Mouse (Mus musculus) common myeloid progenitor, adult 5-6 weeks (primary cell): ENCODE measurements around the gene Snrpn. TPM values are rescaled to one million over a fixed set of nuclear protein-coding genes. Genes with fewer than 3 reads are reported as not detected.

ENCODE experiments used
- total RNA-seq: library from RNA; stranded (forward); fragments of 200-1000, 187-1606 nt; gene quantifications from 2 replicates; pipeline ENCODE4 v1.2.3, GENCODE M21; 2017

Snrpn gene
- total RNA-seq, 1 experiment from 2014 or later: not detected

Other genes starting within 250 kb of the Snrpn start
- gene Snurf, start 135.2 kb downstream of the Snrpn start, total RNA-seq: not detected in 2 replicates
- gene Gm38393, start 135.2 kb downstream of the Snrpn start, total RNA-seq: not detected in 2 replicates